Mouse (Mus musculus): ENCODE data around the gene Gm28305.

DNA sequence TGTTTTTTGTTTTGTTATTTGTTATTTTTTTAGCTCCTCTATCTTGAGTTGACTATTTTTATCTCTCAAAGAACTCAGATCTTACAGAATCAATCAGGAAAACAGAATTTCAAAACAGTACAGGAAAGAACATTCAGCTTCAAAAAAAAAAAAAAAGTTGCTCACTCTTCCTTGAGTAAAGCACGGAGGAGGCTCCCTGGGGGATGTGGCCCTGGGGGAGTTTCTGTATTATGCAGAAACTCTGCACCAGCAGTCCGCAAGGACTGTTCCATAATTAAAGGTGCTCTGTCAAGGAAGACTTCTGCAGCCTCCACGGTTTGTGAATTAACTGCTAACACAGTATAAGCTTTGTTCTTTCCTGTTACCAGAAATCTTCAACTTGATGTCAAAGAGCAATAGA, 61.0 kb downstream of the Gm28305 start:
- no peak for TF ChIP-seq CTCF (IDR thresholded peaks at IDR 0.05; ENCODE audit: extremely low read depth, insufficient read depth, low read length)
- TF ChIP-seq POLR2A (IDR thresholded peaks at IDR 0.05; ENCODE audit: extremely low read depth, insufficient read depth, low read length) = no peak

All from cortical plate, adult 2 months (tissue).